In genomic region chr2:180234980-180235379, GRCm38 (mm10) we compare ENCODE assay signal across 12 mouse cellular contexts. TPM values are rescaled to one million over a fixed set of nuclear protein-coding genes. Genes with fewer than 3 reads are reported as not detected.
DNase-seq lines count a peak whose midpoint lies in the region; ATAC-seq lines count a peak whose summit lies in the region.
"Had no signal": no experiment of that assay in that cellular context is flagged by ENCODE, and none has a peak within 500 bp of the region (broad histone marks: within the 10 kb centered on the region; RNA-seq: fewer than 3 reads in every experiment).

No protein-coding gene starts in this region.

- H3K27me3 ChIP-seq in kidney, embryonic 15.5 days = no peaks in the 10 kb centered on the region
- no peaks in the 10 kb centered on the region for H3K27me3 ChIP-seq in embryonic facial prominence, embryonic 13.5 days
- no peaks in the 10 kb centered on the region for H3K27me3 ChIP-seq in limb, embryonic 11.5 days (ENCODE audit: control insufficient read depth, insufficient read depth, low read length)
- no peaks in the 10 kb centered on the region for H3K27me3 ChIP-seq in stomach, embryonic 14.5 days (ENCODE audit: control insufficient read depth, insufficient read depth, low read length)

- WGBS in kidney, embryonic 15.5 days = 52% methylated on average over 6 of the region's 6 CpGs
- WGBS in embryonic facial prominence, embryonic 13.5 days = 49% methylated on average over 6 of the region's 6 CpGs
- 68% methylated on average over 6 of the region's 6 CpGs for WGBS in limb, embryonic 11.5 days
- WGBS in stomach, embryonic 14.5 days = 36% methylated on average over 6 of the region's 6 CpGs

- H3K4me1 ChIP-seq in kidney, embryonic 15.5 days = peaks cover 46% of the 10 kb centered on the region
- peaks cover 28% of the 10 kb centered on the region for H3K4me1 ChIP-seq in embryonic facial prominence, embryonic 13.5 days
- peaks cover 7% of the 10 kb centered on the region; the same call in 1 of the 2 replicates for H3K4me1 ChIP-seq in limb, embryonic 11.5 days (ENCODE audit: control insufficient read depth, insufficient read depth, low read length)
- H3K4me1 ChIP-seq in stomach, embryonic 14.5 days (ENCODE audit: control insufficient read depth, insufficient read depth, low read length) = peaks cover 16% of the 10 kb centered on the region

- H3K27ac ChIP-seq in kidney, embryonic 15.5 days = peak overlapping the region; percentile 87
- peak overlapping the region; percentile 82 for H3K27ac ChIP-seq in embryonic facial prominence, embryonic 13.5 days
- peak overlapping the region; percentile 38; the same call in 1 of the 2 replicates for H3K27ac ChIP-seq in limb, embryonic 11.5 days (replicated peaks; ENCODE audit: low read depth, low read length)
- H3K27ac ChIP-seq in stomach, embryonic 14.5 days (ENCODE audit: low read length) = peak overlapping the region; percentile 71
- H3K27ac ChIP-seq: heart, adult 2 months; left cerebral cortex, adult 2 months had no signal

- no peaks in the 10 kb centered on the region for H3K36me3 ChIP-seq in kidney, embryonic 15.5 days
- no peaks in the 10 kb centered on the region for H3K36me3 ChIP-seq in embryonic facial prominence, embryonic 13.5 days
- H3K36me3 ChIP-seq in limb, embryonic 11.5 days (ENCODE audit: control insufficient read depth, insufficient read depth, low read length) = no peaks in the 10 kb centered on the region
- no peaks in the 10 kb centered on the region for H3K36me3 ChIP-seq in stomach, embryonic 14.5 days (ENCODE audit: control insufficient read depth, insufficient read depth, low read length)

- no peak overlapping the region for H3K4me2 ChIP-seq in kidney, embryonic 15.5 days
- peak overlapping the region; percentile 0; the same call in 1 of the 2 replicates for H3K4me2 ChIP-seq in embryonic facial prominence, embryonic 13.5 days
- no peak overlapping the region for H3K4me2 ChIP-seq in limb, embryonic 11.5 days (ENCODE audit: low read depth, severe bottlenecking)
- H3K4me2 ChIP-seq in stomach, embryonic 14.5 days (replicated peaks; ENCODE audit: low read depth, low read length) = no peak overlapping the region

- no peak overlapping the region for H3K4me3 ChIP-seq in kidney, embryonic 15.5 days (replicated peaks)
- H3K4me3 ChIP-seq in embryonic facial prominence, embryonic 13.5 days = no peak overlapping the region
- no peak overlapping the region for H3K4me3 ChIP-seq in limb, embryonic 11.5 days (ENCODE audit: low read depth, low read length)
- no peak overlapping the region for H3K4me3 ChIP-seq in stomach, embryonic 14.5 days (ENCODE audit: low read depth, low read length)
- H3K4me3 ChIP-seq: heart, adult 2 months; left cerebral cortex, adult 2 months had no signal

- H3K9me3 ChIP-seq in kidney, embryonic 15.5 days (replicated peaks) = no peaks in the 10 kb centered on the region
- no peaks in the 10 kb centered on the region for H3K9me3 ChIP-seq in embryonic facial prominence, embryonic 13.5 days
- H3K9me3 ChIP-seq in limb, embryonic 11.5 days (ENCODE audit: control insufficient read depth, low read length) = no peaks in the 10 kb centered on the region
- H3K9me3 ChIP-seq in stomach, embryonic 14.5 days (ENCODE audit: control insufficient read depth, low read depth, low read length) = no peaks in the 10 kb centered on the region

- no peak for DNase-seq in kidney, adult 9 months
- no peak for DNase-seq in limb, embryonic 11.5 days (ENCODE audit: low spot score)
- no peak for DNase-seq in layer of hippocampus, adult 18-20 months (ENCODE audit: low spot score in 2 of 2)
- DNase-seq in layer of hippocampus, adult 9-11 months = no peak
- no peak for DNase-seq in right cerebral cortex, adult 2 months (ENCODE audit: low spot score in 2 of 2)
- DNase-seq: right cerebral cortex, postnatal 25 days; thymus, postnatal 36 days had no signal

- H3K9ac ChIP-seq in kidney, embryonic 15.5 days = no peak overlapping the region
- H3K9ac ChIP-seq in embryonic facial prominence, embryonic 13.5 days = no peak overlapping the region
- no peak overlapping the region for H3K9ac ChIP-seq in limb, embryonic 11.5 days (ENCODE audit: low read length)
- H3K9ac ChIP-seq in stomach, embryonic 14.5 days (replicated peaks; ENCODE audit: low read depth, low read length) = no peak overlapping the region

- peak; percentile 73 for ATAC-seq in kidney, embryonic 15.5 days (replicated peaks; ENCODE audit: low FRiP score)
- peak; percentile 60; the same call in 1 of the 2 replicates for ATAC-seq in embryonic facial prominence, embryonic 13.5 days (ENCODE audit: insufficient number of reproducible peaks, insufficient read depth, low FRiP score, low TSS enrichment, low read depth)
- ATAC-seq in limb, embryonic 11.5 days (ENCODE audit: insufficient number of reproducible peaks, low FRiP score, low TSS enrichment, low read depth) = 0 out of 2 replicates have a peak, but pooled peaks have one; percentile 14
- ATAC-seq in stomach, embryonic 14.5 days (ENCODE audit: insufficient number of reproducible peaks, insufficient read depth, low FRiP score, low read depth) = peak; percentile 57

RNA-seq across cellular contexts. Expression of gene Lama5, which starts 9.3 kb away (rescaled TPM):
- polyA plus RNA-seq in kidney, embryonic 15.5 days (2015; fragmentation: Nextera tagmentation; extraction: Ambion mirVana) = 40.6 and 46.7 TPM in 2 replicates
- 19.0 and 25.2 TPM in 2 replicates for polyA plus RNA-seq in embryonic facial prominence, embryonic 13.5 days (2015; fragmentation: Nextera tagmentation; extraction: Ambion mirVana)
- 12.5 and 14.1 TPM in 2 replicates for polyA plus RNA-seq in limb, embryonic 11.5 days (2014; fragmentation: Nextera tagmentation; extraction: Ambion mirVana)
- 64.0 and 70.9 TPM in 2 replicates for polyA plus RNA-seq in stomach, embryonic 14.5 days (2014; fragmentation: Nextera tagmentation; extraction: Ambion mirVana)
- 1 to 10 TPM; 6.6 to 7.2 TPM for total RNA-seq in layer of hippocampus, adult 18-20 months (2021)

RNA-seq across cellular contexts. Expression of gene Rps21, which starts 22.2 kb away (rescaled TPM):
- 637 and 713 TPM in 2 replicates for polyA plus RNA-seq in kidney, embryonic 15.5 days (2015; fragmentation: Nextera tagmentation; extraction: Ambion mirVana)
- 653 and 689 TPM in 2 replicates for polyA plus RNA-seq in embryonic facial prominence, embryonic 13.5 days (2015; fragmentation: Nextera tagmentation; extraction: Ambion mirVana)
- polyA plus RNA-seq in limb, embryonic 11.5 days (2014; fragmentation: Nextera tagmentation; extraction: Ambion mirVana) = 641 and 643 TPM in 2 replicates
- polyA plus RNA-seq in stomach, embryonic 14.5 days (2014; fragmentation: Nextera tagmentation; extraction: Ambion mirVana) = 734 and 745 TPM in 2 replicates
- 100 to 1,000 TPM; 772 to 807 TPM for total RNA-seq in layer of hippocampus, adult 18-20 months (2021)

RNA-seq across cellular contexts. Expression of gene Cables2, which starts 38.3 kb away (rescaled TPM):
- 11.8 and 12.3 TPM in 2 replicates for polyA plus RNA-seq in kidney, embryonic 15.5 days (2015; fragmentation: Nextera tagmentation; extraction: Ambion mirVana)
- 11.6 and 14.6 TPM in 2 replicates for polyA plus RNA-seq in embryonic facial prominence, embryonic 13.5 days (2015; fragmentation: Nextera tagmentation; extraction: Ambion mirVana)
- polyA plus RNA-seq in limb, embryonic 11.5 days (2014; fragmentation: Nextera tagmentation; extraction: Ambion mirVana) = 15.8 and 18.0 TPM in 2 replicates
- polyA plus RNA-seq in stomach, embryonic 14.5 days (2014; fragmentation: Nextera tagmentation; extraction: Ambion mirVana) = 15.5 and 20.4 TPM in 2 replicates
- total RNA-seq in layer of hippocampus, adult 18-20 months (2021) = 10 to 100 TPM; 31.6 to 35.5 TPM

RNA-seq across cellular contexts. Expression of gene Rbbp8nl, which starts 54.7 kb away (rescaled TPM):
- polyA plus RNA-seq in kidney, embryonic 15.5 days (2015; fragmentation: Nextera tagmentation; extraction: Ambion mirVana) = 0.84 and 0.87 TPM in 2 replicates
- 1.6 and 1.7 TPM in 2 replicates for polyA plus RNA-seq in embryonic facial prominence, embryonic 13.5 days (2015; fragmentation: Nextera tagmentation; extraction: Ambion mirVana)
- 0.40 and 0.75 TPM in 2 replicates for polyA plus RNA-seq in limb, embryonic 11.5 days (2014; fragmentation: Nextera tagmentation; extraction: Ambion mirVana)
- polyA plus RNA-seq in stomach, embryonic 14.5 days (2014; fragmentation: Nextera tagmentation; extraction: Ambion mirVana) = 3.1 TPM in 2 replicates
- total RNA-seq in layer of hippocampus, adult 18-20 months (2021) = not detected
- total RNA-seq: heart, adult 2 months; left cerebral cortex, adult 2 months had no signal
- polyA plus RNA-seq: heart, adult 2 months had no signal

Comparison
In these comparisons a context has a peak if more than half of its experiments do, and no peak if none do; other contexts are left out.
1. ATAC-seq: peak in every context shown above with its lines; median percentile 73 in kidney, embryonic 15.5 days; 60 in embryonic facial prominence, embryonic 13.5 days; 57 in stomach, embryonic 14.5 days; 14 in limb, embryonic 11.5 days.